Mouse (Mus musculus) heart, postnatal 0 days (tissue): ENCODE measurements at regions not wholly inside any gene's neighbourhood (a gene's known extent, or its start where the extent isn't known, plus 50 kb on each side); places are given as distances from the start of the nearest gene placed in this dataset.
A peak's percentile ranks its signal among the peaks of the same experiment; 100 is the strongest.

Experiments used
- ATAC-seq: fragments of 200-750 bp; cut with Nextera tagmentation; 2 replicates; pipeline ENCODE4 v1.8.0; 2017; ENCODE audit warnings: low read depth, moderate number of reproducible peaks, moderate library complexity; ENCODE audit not compliant: insufficient read depth
- DNase-seq: peaks from one replicate; pipeline ENCODE4 v3.0.0-alpha.2; 2016; ENCODE audit warnings: low spot score
- H3K27ac ChIP-seq: fragments of 300-500 bp; sonication (generic); 2 replicates; pipeline ENCODE4 v1.5.1; 2014; ENCODE audit warnings: low read depth, mild to moderate bottlenecking
- H3K27me3 ChIP-seq: fragments of 300-500 bp; sonication (generic); 2 replicates; pipeline ENCODE4 v1.6.1; 2014; ENCODE audit warnings: low read length, mixed read lengths; ENCODE audit not compliant: control insufficient read depth, insufficient read depth
- H3K36me3 ChIP-seq: fragments of 300-500 bp; sonication (generic); replicated peaks from 2 replicates; pipeline ENCODE4 v1.6.1; 2014; ENCODE audit warnings: low read length, mixed read lengths; ENCODE audit not compliant: control insufficient read depth, insufficient read depth
- H3K4me1 ChIP-seq: fragments of 300-500 bp; sonication (generic); 2 replicates; pipeline ENCODE4 v1.6.1; 2014; ENCODE audit warnings: antibody characterized with exemption; ENCODE audit not compliant: control insufficient read depth, insufficient read depth
- H3K4me2 ChIP-seq: fragments of 300-500 bp; sonication (generic); 2 replicates; pipeline ENCODE4 v1.6.1; 2014; ENCODE audit warnings: low read depth, mild to moderate bottlenecking, low read length, moderate library complexity
- H3K4me3 ChIP-seq: fragments of 300-500 bp; sonication (generic); 2 replicates; pipeline ENCODE4 v1.5.1; 2014; ENCODE audit warnings: low read depth, low read length
- H3K9ac ChIP-seq: fragments of 300-500 bp; sonication (generic); replicated peaks from 2 replicates; pipeline ENCODE4 v1.6.1; 2014; ENCODE audit warnings: low read depth, low read length, mixed read lengths
- H3K9me3 ChIP-seq: fragments of 300-500 bp; sonication (generic); replicated peaks from 2 replicates; pipeline ENCODE4 v1.6.1; 2016; ENCODE audit warnings: low read length; ENCODE audit not compliant: control insufficient read depth
- CTCF ChIP-seq: IDR thresholded peaks from 2 replicates; pipeline ENCODE4 v1.5.1; 2016; ENCODE audit warnings: antibody characterized with exemption, control low read depth, low read depth
- EP300 ChIP-seq: IDR thresholded peaks from 2 replicates; pipeline ENCODE4 v1.6.1; 2016; ENCODE audit warnings: antibody characterized with exemption, low read depth
- WGBS: fragments of 180-500 bp; shearing (Covaris S2); extraction: QIAGEN DNeasy Blood & Tissue Kit; methylation state at CpG from one replicate; pipeline ENCODE4 v1.1.7; 2014; 5-methylcytosine and 5-hydroxymethylcytosine counted together

DNA sequence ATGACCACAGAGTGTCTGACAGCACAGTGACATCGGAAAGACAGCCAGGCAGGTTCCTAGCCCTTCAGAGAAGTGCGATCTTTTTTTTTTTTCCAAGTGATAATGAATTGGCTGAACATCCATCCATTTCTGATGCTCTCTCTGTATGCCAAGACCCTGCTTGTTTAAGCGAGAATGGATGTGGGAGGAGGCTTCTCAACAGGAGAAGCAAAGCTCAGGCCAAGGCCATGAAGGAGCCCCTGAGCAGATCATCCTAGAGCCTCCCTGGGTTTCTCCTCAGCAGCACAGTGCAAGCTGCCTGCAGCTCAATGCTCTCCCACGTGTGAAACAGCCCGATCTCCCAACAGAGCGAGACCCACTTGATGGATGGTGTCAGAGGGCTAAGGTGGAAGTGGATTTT lies 175.7 kb upstream of the Prr30 start:
- 59% methylated on average over 6 of the region's 6 CpGs for WGBS
- Histone ChIP-seq H3K27ac (no peak overlapping the region), H3K27me3 (no peaks in the 10 kb centered on the region), H3K9ac (no peak overlapping the region), H3K4me1 (peaks cover 9% of the 10 kb centered on the region; the same call in 1 of the 2 replicates), H3K4me3 (no peak overlapping the region), H3K36me3 (no peaks in the 10 kb centered on the region), H3K9me3 (no peaks in the 10 kb centered on the region), H3K4me2 (no peak overlapping the region)
- DNase-seq (no peak), ATAC-seq (no peak)
- TF ChIP-seq EP300: no peak
- no peak for TF ChIP-seq CTCF

- H3K27ac ChIP-seq: no peak overlapping the region
- H3K4me2 ChIP-seq: peak overlapping the region; percentile 28; the same call in 1 of the 2 replicates
These were observed 173.7 kb upstream of the Prr30 start for GRCm38 (mm10) chr14:101373864-101374263.

DNA sequence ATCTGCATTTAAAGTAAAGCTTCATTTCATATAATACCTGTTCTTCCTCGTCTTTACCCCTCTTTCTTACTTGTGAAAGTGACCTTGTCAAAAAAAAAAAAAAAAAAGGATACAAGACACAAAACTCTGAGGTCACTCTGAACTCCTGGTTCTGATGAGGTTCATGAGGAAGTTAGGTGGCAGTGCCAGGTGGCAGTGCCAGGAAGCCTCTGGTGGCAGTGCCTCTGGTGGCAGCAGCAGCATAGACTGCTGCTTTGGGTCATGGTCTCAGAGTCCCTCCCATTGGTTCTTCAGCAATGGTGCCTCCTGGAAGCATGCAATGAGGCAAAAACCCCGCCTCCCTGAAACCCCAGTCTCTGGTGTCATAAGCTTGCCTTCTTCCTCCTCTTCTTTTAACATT lies 159.7 kb upstream of the Prr30 start:
- H3K27me3 ChIP-seq: no peaks in the 10 kb centered on the region
- no peak overlapping the region for H3K9ac ChIP-seq
- H3K27ac ChIP-seq: no peak overlapping the region
- no peak overlapping the region for H3K4me3 ChIP-seq
- 74% methylated on average over 2 of the region's 2 CpGs for WGBS
- no peaks in the 10 kb centered on the region for H3K36me3 ChIP-seq
- TF ChIP-seq CTCF: no peak
- TF ChIP-seq EP300: no peak
- no peak for ATAC-seq
- no peaks in the 10 kb centered on the region for H3K9me3 ChIP-seq
- no peaks in the 10 kb centered on the region for H3K4me1 ChIP-seq
- DNase-seq: no peak
- no peak overlapping the region for H3K4me2 ChIP-seq

More at GRCm38 (mm10) chr14:101373864-101374263, 173.7 kb upstream of the Prr30 start:
- Histone ChIP-seq H3K27me3 (no peaks in the 10 kb centered on the region), H3K4me3 (no peak overlapping the region), H3K9me3 (no peaks in the 10 kb centered on the region), H3K36me3 (no peaks in the 10 kb centered on the region), H3K4me1 (peaks cover 9% of the 10 kb centered on the region; the same call in 1 of the 2 replicates), H3K9ac (no peak overlapping the region)
- 42% methylated on average over 4 of the region's 4 CpGs for WGBS
- peak; percentile 63 for DNase-seq
- no peak for TF ChIP-seq CTCF
- no peak for TF ChIP-seq EP300
- ATAC-seq: 0 out of 2 replicates have a peak, but pooled peaks have one; percentile 39

DNA sequence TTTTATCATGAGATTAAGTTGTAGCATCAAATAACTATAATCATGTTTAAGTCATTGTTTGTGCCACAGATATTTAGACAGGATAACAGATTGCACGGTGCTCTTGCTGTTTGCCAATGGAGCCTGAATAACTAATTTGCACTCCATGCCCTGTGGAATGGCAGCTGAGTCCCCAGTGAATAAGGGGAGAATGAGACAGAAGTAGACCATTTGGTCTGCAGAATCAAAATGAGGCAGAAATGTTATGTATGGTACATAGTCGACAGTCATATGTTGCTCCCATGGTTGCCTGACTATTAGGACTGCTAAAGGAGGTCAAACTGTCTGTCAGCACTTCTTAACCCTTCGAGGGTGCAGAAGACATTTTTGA lies 152.9 kb upstream of the Prr30 start:
- DNase-seq (no peak), ATAC-seq (no peak)
- H3K4me3 ChIP-seq: no peak overlapping the region
- H3K4me1 ChIP-seq: 0 out of 2 replicates have a peak, but pooled peaks cover 10% of the 10 kb centered on the region
- no peak overlapping the region for H3K9ac ChIP-seq
- H3K36me3 ChIP-seq: no peaks in the 10 kb centered on the region
- H3K9me3 ChIP-seq: no peaks in the 10 kb centered on the region
- TF ChIP-seq EP300: no peak
- no peak for TF ChIP-seq CTCF
- 74% methylated on average over 3 of the region's 3 CpGs for WGBS
- H3K27ac ChIP-seq: no peak overlapping the region
- H3K27me3 ChIP-seq: no peaks in the 10 kb centered on the region
- H3K4me2 ChIP-seq: no peak overlapping the region

GRCm38 (mm10) chr14:101352046-101353008 lies 152.2 kb upstream of the Prr30 start:
- no peaks in the 10 kb centered on the region for H3K9me3 ChIP-seq
- ATAC-seq (peak; percentile 49; the same call in 1 of the 2 replicates), DNase-seq (peak; percentile 13)
- H3K4me1 ChIP-seq: 0 out of 2 replicates have a peak, but pooled peaks cover 10% of the 10 kb centered on the region
- H3K36me3 ChIP-seq: no peaks in the 10 kb centered on the region
- no peaks in the 10 kb centered on the region for H3K27me3 ChIP-seq
- WGBS: 39% methylated on average over 6 of the region's 6 CpGs
- H3K4me3 ChIP-seq: no peak overlapping the region
- TF ChIP-seq EP300 (no peak), CTCF (no peak)
- H3K4me2 ChIP-seq: no peak overlapping the region
- no peak overlapping the region for H3K9ac ChIP-seq
- no peak overlapping the region for H3K27ac ChIP-seq
